Mouse (Mus musculus) cerebellum, adult 2 months (tissue): ENCODE measurements around the gene Agrn. TPM values are rescaled to one million over a fixed set of nuclear protein-coding genes. Genes with fewer than 3 reads are reported as not detected.

Experiments used
- DNase-seq, 2 experiments: peaks; one replicate each; pipeline ENCODE4 v3.0.0; 2021
- H3K27ac ChIP-seq: fragments of 200-500 bp; 2 replicates; pipeline ENCODE4 v1.5.1; 2012; ENCODE audit warnings: low read length, control low read depth, inconsistent platforms; ENCODE audit not compliant: insufficient read depth
- H3K27me3 ChIP-seq: fragments of 200-500 bp; 2 replicates; pipeline ENCODE4 v1.6.1; 2012; ENCODE audit warnings: inconsistent platforms, mild to moderate bottlenecking, low read length, moderate library complexity; ENCODE audit not compliant: control insufficient read depth, insufficient read depth
- H3K4me1 ChIP-seq: fragments of 200-500 bp; 2 replicates; pipeline ENCODE4 v1.6.1; 2011; ENCODE audit warnings: low read length; ENCODE audit not compliant: control insufficient read depth, insufficient read depth
- H3K4me3 ChIP-seq: fragments of 200-500 bp; replicated peaks from 2 replicates; pipeline ENCODE3; 2011; ENCODE audit warnings: mild to moderate bottlenecking, low read depth, low read length, control low read depth; ENCODE audit not compliant: insufficient read depth
- CTCF ChIP-seq: fragments of 200-500 bp; IDR thresholded peaks from 2 replicates; pipeline ENCODE4 v1.5.1; 2011; ENCODE audit warnings: low read depth, mild to moderate bottlenecking, control low read depth, low read length, moderate library complexity, borderline replicate concordance; ENCODE audit not compliant: insufficient read depth
- POLR2A ChIP-seq: fragments of 200-500 bp; IDR thresholded peaks from 2 replicates; pipeline ENCODE4 v1.6.1; 2011; ENCODE audit warnings: low read length, control low read depth, borderline replicate concordance; ENCODE audit not compliant: insufficient read depth
- WGBS: fragments of 180-500 bp; shearing (Covaris S2); methylation state at CpG from one replicate; pipeline ENCODE4 v1.1.7; 2018; 5-methylcytosine and 5-hydroxymethylcytosine counted together
- polyA plus RNA-seq: library from polyadenylated mRNA; depleted of rRNA; stranded (reverse); fragments of >200 nt; gene quantifications from 2 replicates; pipeline ENCODE4 v1.2.3, GENCODE M21; 2012; rRNA removed

Gene Agrn
- polyA plus RNA-seq, 1 experiment: 111 TPM

- Histone ChIP-seq H3K4me3 (no peak overlapping the region), H3K27ac (no peak overlapping the region), H3K27me3 (no peaks in the 10 kb centered on the region), H3K4me1 (no peaks in the 10 kb centered on the region)
- 52% methylated on average over 5 of the region's 5 CpGs for WGBS
- no peak for DNase-seq
- TF ChIP-seq POLR2A: no peak
- TF ChIP-seq CTCF: no peak
Measured at GRCm38 (mm10) chr4:156133334-156133733, 64.0 kb downstream of the Agrn start.

GRCm38 (mm10) chr4:156130940-156131339 lies 66.3 kb downstream of the Agrn start:
- H3K27ac ChIP-seq: no peak overlapping the region

DNA sequence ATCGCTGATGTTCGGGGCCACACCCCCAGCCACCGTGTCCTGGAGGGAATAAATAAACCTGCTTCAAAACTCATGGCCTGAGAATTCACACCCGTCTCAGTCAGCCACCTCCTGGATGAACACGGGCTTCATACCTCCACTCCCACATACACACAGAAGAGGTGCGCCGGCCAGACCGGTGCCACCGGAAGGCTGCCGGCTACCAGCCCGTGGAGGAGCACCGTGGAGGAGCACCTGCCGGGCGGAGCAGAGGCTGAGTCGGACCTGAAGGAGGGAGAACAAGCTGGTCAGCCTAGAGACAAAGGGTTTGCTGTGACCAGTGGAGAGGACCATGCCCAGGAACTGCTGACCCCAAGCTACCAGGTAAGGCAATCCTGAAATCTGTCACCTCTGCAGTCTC lies 66.9 kb downstream of the Agrn start, which contains the start of gene Rnf223:
Gene Rnf223, plus strand, starts transcription at position 78 of the 400 bp plus-strand sequence.
- Histone ChIP-seq H3K4me1 (no peaks in the 10 kb centered on the region), H3K4me3 (no peak within 1 kb of the TSS), H3K27me3 (no peaks in the 10 kb centered on the region), H3K27ac (no peak within 1 kb of the TSS)
- DNase-seq: no peak
- 82% methylated on average over 15 of the region's 15 CpGs for WGBS
- TF ChIP-seq CTCF (no peak), POLR2A (no peak)

More at GRCm38 (mm10) chr4:156130940-156131339, 66.3 kb downstream of the Agrn start:
- no peak for TF ChIP-seq POLR2A
- TF ChIP-seq CTCF: no peak
- Histone ChIP-seq H3K4me3 (no peak overlapping the region), H3K27me3 (no peaks in the 10 kb centered on the region), H3K4me1 (no peaks in the 10 kb centered on the region)
- WGBS: 83% methylated on average over 10 of the region's 10 CpGs
- no peak for DNase-seq

DNA sequence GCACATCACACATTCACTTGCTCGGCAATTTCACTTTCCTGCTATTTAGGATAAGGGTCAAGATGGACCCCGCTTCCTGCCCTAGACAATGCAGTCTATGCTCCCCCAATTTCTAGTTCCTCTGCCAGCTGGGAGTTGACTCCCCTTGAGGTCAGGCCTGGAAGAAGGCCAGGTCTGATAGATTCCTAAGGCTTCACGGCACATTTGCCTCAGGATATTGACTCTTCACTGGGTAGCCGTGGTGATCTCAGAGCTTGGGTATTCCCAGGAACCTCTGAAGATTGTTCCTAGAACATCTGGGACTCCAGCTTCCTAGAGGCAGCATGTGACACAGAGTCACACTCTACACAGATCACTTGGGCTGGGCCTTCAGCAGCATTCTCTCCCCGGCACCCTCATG lies 68.5 kb downstream of the Agrn start:
- DNase-seq: no peak
- no peak overlapping the region for H3K4me3 ChIP-seq
- H3K27ac ChIP-seq: no peak overlapping the region
- H3K4me1 ChIP-seq: no peaks in the 10 kb centered on the region
- no peaks in the 10 kb centered on the region for H3K27me3 ChIP-seq
- 77% methylated on average over 5 of the region's 5 CpGs for WGBS
- TF ChIP-seq POLR2A (no peak), CTCF (no peak)

DNA sequence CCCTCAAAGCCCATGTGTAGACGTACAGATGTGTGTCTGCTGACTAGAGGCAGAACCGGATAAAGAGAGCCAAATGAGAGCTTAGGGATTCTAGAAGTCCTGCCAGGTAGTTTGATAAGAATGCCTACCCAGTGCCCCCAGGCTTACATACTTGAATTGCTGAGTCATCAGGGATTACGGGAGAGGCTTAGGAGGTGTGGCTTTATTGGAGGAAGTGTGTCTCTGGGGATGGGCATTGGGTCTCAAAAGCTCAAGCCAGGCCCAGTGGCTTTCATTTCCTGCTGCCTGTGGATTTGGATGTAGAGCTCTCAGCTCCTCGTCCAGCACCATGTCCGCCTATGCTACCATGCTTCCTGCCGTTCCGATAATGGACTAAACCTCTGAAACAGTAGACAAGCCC lies 70.4 kb downstream of the Agrn start:
- WGBS: 84% methylated on average over 7 of the region's 7 CpGs
- Histone ChIP-seq H3K27ac (no peak overlapping the region), H3K4me1 (no peaks in the 10 kb centered on the region), H3K4me3 (no peak overlapping the region), H3K27me3 (no peaks in the 10 kb centered on the region)
- DNase-seq: no peak
- TF ChIP-seq CTCF (no peak), POLR2A (no peak)

GRCm38 (mm10) chr4:156125393-156125792 lies 71.9 kb downstream of the Agrn start:
- Histone ChIP-seq H3K4me1 (no peaks in the 10 kb centered on the region), H3K4me3 (no peak overlapping the region), H3K27me3 (no peaks in the 10 kb centered on the region), H3K27ac (no peak overlapping the region)
- WGBS: 94% methylated on average over 6 of the region's 6 CpGs
- DNase-seq: no peak
- TF ChIP-seq CTCF (no peak), POLR2A (no peak)

DNA sequence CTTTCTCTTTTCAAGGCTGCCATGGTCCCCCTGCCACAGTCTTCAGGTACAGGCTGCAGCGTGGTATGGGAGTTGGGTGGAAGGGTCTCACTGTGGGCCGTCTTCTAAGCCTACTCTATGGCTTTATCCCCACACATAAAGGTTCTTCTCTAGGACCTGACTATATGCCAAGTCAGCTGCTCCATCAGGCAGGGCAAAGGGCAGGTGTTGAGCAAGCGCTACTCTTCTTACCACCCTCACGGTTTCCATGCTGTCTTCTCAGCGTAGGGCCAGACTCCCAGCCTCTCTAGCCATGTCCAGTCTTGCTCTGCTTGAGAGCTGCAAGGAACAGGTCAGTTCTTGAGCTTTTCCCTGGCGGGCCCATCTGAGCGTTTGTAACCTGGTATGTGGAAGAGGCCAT lies 73.2 kb downstream of the Agrn start:
- Histone ChIP-seq H3K27me3 (no peaks in the 10 kb centered on the region), H3K4me3 (no peak overlapping the region), H3K4me1 (no peaks in the 10 kb centered on the region), H3K27ac (no peak overlapping the region)
- 94% methylated on average over 7 of the region's 7 CpGs for WGBS
- DNase-seq: no peak
- TF ChIP-seq CTCF (no peak), POLR2A (no peak)

Other genes starting within 250 kb of the Agrn start
- 16.8 and 22.1 TPM in 2 replicates for gene C1qtnf12, start 235.2 kb downstream of the Agrn start, polyA plus RNA-seq
- gene B3galt6, start 204.8 kb downstream of the Agrn start, polyA plus RNA-seq: 10.8 and 11.4 TPM in 2 replicates
- gene Sdf4, start 204.6 kb downstream of the Agrn start, polyA plus RNA-seq: 136 and 142 TPM in 2 replicates
- 3.6 and 5.2 TPM in 2 replicates for gene Tnfrsf4, start 183.6 kb downstream of the Agrn start, polyA plus RNA-seq
- gene Tnfrsf18, start 171.3 kb downstream of the Agrn start, polyA plus RNA-seq: 0.10 and 0.11 TPM in 2 replicates
- 0.11 and 0.32 TPM in 2 replicates for gene Ttll10, start 138.1 kb downstream of the Agrn start, polyA plus RNA-seq
- 32.6 and 34.3 TPM in 2 replicates for gene 9430015G10Rik, start 87.5 kb downstream of the Agrn start, polyA plus RNA-seq
- 2.0 and 2.1 TPM in 2 replicates for gene Rnf223, start 67.0 kb downstream of the Agrn start, polyA plus RNA-seq
- 3.5 and 4.8 TPM in 2 replicates for gene Isg15, start 3.3 kb upstream of the Agrn start, polyA plus RNA-seq
- 6.6 and 6.8 TPM in 2 replicates for gene AW011738, start 5.8 kb upstream of the Agrn start, polyA plus RNA-seq
- gene Perm1, start 18.4 kb upstream of the Agrn start, polyA plus RNA-seq: 1.3 and 1.4 TPM in 2 replicates
- gene Plekhn1, start 37.4 kb upstream of the Agrn start, polyA plus RNA-seq: 93.4 and 101 TPM in 2 replicates
- 73.5 and 75.9 TPM in 2 replicates for gene Noc2l, start 38.5 kb upstream of the Agrn start, polyA plus RNA-seq
- gene Samd11, start 58.2 kb upstream of the Agrn start, polyA plus RNA-seq: 1.7 and 1.8 TPM in 2 replicates
- gene Vmn2r-ps159, start 133.6 kb upstream of the Agrn start, polyA plus RNA-seq: not detected in 2 replicates